Mouse (Mus musculus) cerebellum, adult 2 months (tissue): ENCODE data around the gene Cyp2ab1.

Experiments
- CTCF ChIP-seq: fragments of 200-500 bp; IDR thresholded peaks from 2 replicates; pipeline ENCODE4 v1.5.1; 2011; ENCODE audit warnings: low read depth, mild to moderate bottlenecking, control low read depth, low read length, moderate library complexity, borderline replicate concordance; ENCODE audit not compliant: insufficient read depth
- POLR2A ChIP-seq: fragments of 200-500 bp; IDR thresholded peaks from 2 replicates; pipeline ENCODE4 v1.6.1; 2011; ENCODE audit warnings: low read length, control low read depth, borderline replicate concordance; ENCODE audit not compliant: insufficient read depth

- TF ChIP-seq POLR2A = no peak
- no peak for TF ChIP-seq CTCF
Observed at GRCm38 (mm10) chr16:20323907-20324306, 1.3 kb downstream of the Cyp2ab1 start.
